Mouse (Mus musculus) adrenal gland, postnatal 36 days (tissue): ENCODE measurements around the gene Tmem196. TPM values are rescaled to one million over a fixed set of nuclear protein-coding genes. Genes with fewer than 3 reads are reported as not detected.

Experiments used
- DNase-seq, 2 experiments: peaks; one replicate each; pipeline ENCODE4 v3.0.0; 2021; ENCODE audit warnings: mixed read lengths in 1 of 2
- long read RNA-seq, 2 experiments: library from polyadenylated mRNA; stranded (forward); transcript quantifications; one replicate each; pipeline ENCODE4 v2.0.0; 2021; ENCODE audit warnings: borderline sequencing depth in 2 of 2
- total RNA-seq, 2 experiments: library from RNA; stranded (reverse); gene quantifications; 2 replicates each; pipeline ENCODE4 v1.2.3; 2021

Gene Tmem196
- 1 to 10 TPM; 2.8 to 5.1 TPM for total RNA-seq
- long read RNA-seq, experiment 1, partial matches to known transcripts, result 0 of 8 reads
- long read RNA-seq, experiment 1, other reads (novel, unspliced or antisense), result 1 of 8 reads
- long read RNA-seq, experiment 2, partial matches to known transcripts, result 0 of 2 reads
- long read RNA-seq, experiment 2, other reads (novel, unspliced or antisense), result 1 of 2 reads

DNA sequence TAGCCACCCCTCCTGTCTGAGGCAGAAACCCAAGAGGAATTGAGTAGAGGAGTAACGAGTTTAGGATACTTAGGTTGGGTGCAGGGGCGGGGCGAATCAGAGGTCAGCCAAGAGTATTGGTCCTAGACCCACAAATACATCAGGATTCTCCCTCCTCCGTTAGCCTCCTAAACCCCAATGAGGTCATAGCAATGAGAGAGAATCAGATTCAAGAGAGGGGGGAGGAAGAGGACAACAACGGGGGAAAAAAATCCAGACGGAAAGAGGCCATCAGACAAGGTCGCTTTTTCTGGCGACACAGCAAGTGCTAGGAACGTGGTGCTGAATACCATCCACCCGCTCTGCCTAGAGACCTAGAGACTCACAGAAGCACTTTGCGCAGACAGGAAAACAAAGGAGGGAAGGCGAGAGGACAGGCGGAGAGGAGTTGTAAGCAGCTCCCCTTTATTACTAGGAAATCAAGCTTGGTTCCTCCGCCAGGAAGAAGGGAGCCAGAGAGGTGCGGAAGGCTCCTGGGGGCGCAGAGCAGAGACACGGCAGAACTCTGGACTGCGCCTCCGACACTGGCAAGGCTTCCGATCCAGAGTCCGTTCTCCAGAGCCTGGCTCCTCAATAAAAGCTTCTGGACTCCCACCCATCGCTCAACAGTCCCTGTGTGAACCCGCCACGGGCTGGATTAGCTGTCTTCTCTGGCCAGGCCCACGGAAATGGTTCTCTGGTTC lies at the start of gene Tmem196:
Gene Tmem196, plus strand, starts transcription at position 234 of the 722 bp plus-strand sequence.
- peak in 1 of 2 experiments; percentile 3 for DNase-seq

GRCm38 (mm10) chr12:119946311-119946692 lies 680 bp downstream of the Tmem196 start:
- no peak for DNase-seq

- DNase-seq, result no peak
Measured at GRCm38 (mm10) chr12:119957041-119957440, 11.4 kb downstream of the Tmem196 start.

DNA sequence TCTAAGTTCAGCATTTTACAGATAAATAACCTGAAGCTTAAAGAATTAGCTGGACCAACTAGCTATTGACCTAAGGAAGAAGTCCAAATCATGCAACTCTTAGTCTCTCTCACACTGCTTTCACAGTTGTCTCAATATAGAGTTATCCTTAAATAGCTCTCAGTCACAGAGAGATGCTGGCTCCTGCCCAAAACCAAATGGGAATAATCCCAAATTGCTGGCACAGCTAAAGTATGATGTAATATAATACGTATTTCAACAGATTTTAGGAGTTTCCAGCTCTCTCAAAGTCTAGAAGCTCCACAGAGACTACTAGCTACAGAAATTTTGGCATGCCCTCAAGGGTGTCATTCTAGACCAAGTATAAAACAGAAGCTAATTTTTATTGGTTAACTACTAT lies 15.1 kb downstream of the Tmem196 start:
- peak; percentile 13 to 21 for DNase-seq

- no peak for DNase-seq
Measured at GRCm38 (mm10) chr12:119965373-119965772, 19.8 kb downstream of the Tmem196 start.

DNA sequence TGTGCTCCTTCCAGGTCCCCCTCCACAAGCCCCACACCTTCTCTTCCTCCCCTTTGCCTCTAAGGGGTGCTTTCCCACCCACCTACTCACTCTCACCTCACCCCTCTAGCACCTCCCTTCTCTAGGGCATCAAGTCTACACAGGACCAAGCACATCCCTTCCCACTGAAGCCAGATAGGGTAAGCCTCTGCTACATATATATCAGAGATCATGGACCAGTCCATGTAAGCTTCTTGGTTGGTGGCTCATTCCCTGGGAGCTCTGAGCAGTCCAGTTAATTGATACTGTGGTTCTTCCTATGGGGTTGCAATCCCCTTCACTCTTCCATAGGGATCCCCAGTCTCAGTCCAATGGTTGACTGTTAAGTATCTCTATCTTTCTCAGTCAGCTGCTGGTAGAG lies 24.4 kb downstream of the Tmem196 start:
- no peak for DNase-seq

DNA sequence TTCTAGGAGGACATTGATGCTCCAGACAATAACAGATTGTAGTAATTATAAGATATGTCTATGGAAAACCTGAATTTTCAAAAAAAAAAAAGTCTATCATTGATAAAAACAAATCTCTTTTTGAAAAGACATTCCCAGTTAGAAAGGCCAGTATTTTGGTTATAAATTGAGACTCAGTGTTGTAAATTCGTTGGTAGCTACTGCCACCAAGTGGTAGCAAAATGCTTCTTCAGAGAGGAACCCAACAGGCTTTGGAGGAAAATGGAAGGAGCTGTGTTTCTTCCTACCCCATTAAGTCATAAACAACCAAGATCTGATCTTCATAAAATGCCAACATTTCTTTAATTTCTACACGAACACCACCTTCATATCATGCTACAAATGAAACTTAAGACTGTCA lies 36.1 kb downstream of the Tmem196 start:
- DNase-seq, result peak; percentile 0 to 49

DNA sequence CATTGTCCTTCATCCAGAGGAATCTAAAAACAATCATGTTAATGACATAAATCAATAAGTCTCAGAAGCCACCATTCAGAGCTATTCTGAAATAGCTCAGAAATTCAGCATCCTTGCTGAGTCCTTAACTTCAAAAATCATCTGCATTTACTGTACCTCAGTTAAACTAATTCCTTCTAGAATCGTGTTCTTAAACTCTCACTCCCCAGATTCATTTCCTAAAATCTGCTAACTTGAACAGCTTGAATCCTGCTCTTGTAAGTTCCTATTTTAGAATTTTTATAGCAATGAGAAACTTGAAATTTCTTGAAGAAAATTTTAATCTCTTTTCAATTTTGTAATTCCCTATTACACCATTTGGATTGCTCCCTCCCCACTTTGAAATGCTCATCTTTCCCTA lies 52.6 kb downstream of the Tmem196 start:
- DNase-seq, result no peak

DNA sequence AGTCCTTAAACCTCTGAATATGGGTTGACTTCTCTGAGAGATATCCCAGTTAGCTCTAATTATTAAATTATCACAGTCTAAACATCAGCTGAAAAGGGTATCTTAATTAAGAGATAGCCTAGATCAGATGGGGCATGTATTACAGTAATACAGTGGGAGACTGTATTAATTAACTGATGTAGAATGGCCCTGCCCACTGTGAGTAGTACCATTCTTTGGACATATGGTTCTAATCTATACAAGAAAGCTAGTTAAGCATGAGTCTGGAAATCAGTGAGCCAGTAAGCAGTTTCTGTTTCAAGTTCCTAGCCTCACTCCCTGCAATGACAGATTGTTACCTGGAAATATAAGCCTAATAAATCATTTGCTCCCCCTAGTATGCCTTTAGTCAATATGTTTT lies 58.7 kb downstream of the Tmem196 start:
- DNase-seq, result no peak

DNA sequence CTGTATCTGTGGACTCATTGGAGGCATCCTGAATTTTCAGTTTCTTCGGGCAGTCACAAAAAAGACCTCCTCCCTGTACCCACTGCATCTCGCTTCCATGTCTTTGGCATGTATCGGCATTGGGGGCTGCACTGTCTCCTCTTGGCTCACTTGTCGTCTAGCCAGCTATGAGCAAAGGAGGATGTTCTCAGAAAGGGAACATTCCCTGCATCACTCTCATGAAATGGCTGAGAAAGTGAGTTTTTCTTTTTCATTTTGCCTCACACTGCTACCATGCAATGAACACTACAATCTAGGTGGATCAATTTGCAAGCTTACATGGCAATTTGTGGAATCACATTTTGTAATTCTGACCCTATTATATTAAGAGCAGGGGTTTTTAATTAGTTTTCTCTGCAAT lies 69.1 kb downstream of the Tmem196 start:
- DNase-seq, result no peak

DNA sequence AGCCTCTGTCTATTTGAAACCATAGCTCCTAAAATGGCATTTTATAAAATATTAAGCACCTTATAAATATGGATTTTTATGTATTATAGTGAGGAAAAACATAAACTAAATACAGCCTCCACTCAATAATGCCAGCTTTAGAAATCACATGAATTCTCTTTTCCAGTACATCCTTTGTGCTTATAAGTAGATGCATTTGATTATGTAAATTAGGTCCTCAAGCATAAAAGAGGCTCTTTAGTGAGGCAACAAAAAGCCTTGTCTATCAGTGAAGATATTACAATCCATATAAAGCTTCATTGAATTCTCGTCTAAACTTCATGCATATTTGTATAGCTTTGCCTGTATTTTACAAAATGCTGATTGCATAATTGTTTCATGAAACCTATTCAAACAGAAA lies 69.6 kb downstream of the Tmem196 start:
- no peak for DNase-seq

- DNase-seq, result peak in 1 of 2 experiments; percentile 4
Measured at GRCm38 (mm10) chr12:120028089-120028959, 82.7 kb downstream of the Tmem196 start.
